Mouse (Mus musculus) midbrain, embryonic 13.5 days (tissue): ENCODE measurements around the gene Zfp36l1. TPM values are rescaled to one million over a fixed set of nuclear protein-coding genes. Genes with fewer than 3 reads are reported as not detected.

Experiments used
- ATAC-seq: fragments of 200-750 bp; cut with Nextera tagmentation; 2 replicates; pipeline ENCODE4 v1.8.0; 2017; ENCODE audit warnings: mild to moderate bottlenecking, moderate TSS enrichment, moderate library complexity
- H3K27ac ChIP-seq: fragments of 300-500 bp; sonication (generic); 2 replicates; pipeline ENCODE4 v1.5.1; 2015; ENCODE audit warnings: inconsistent platforms, mild to moderate bottlenecking, moderate library complexity
- H3K27me3 ChIP-seq: fragments of 300-500 bp; sonication (generic); 2 replicates; pipeline ENCODE4 v1.6.1; 2015; ENCODE audit warnings: mild to moderate bottlenecking, inconsistent platforms
- H3K36me3 ChIP-seq: fragments of 300-500 bp; sonication (generic); 2 replicates; pipeline ENCODE4 v1.6.1; 2015; ENCODE audit warnings: mild to moderate bottlenecking, inconsistent platforms
- H3K4me1 ChIP-seq: fragments of 300-500 bp; sonication (generic); replicated peaks from 2 replicates; pipeline ENCODE4 v1.6.1; 2015; ENCODE audit warnings: inconsistent platforms
- H3K4me2 ChIP-seq: fragments of 300-500 bp; sonication (generic); replicated peaks from 2 replicates; pipeline ENCODE4 v1.6.1; 2015; ENCODE audit warnings: moderate library complexity, mild to moderate bottlenecking, inconsistent platforms
- H3K4me3 ChIP-seq: fragments of 300-500 bp; sonication (generic); replicated peaks from 2 replicates; pipeline ENCODE4 v1.5.1; 2015; ENCODE audit warnings: mild to moderate bottlenecking, inconsistent platforms
- H3K9ac ChIP-seq: fragments of 300-500 bp; sonication (generic); replicated peaks from 2 replicates; pipeline ENCODE4 v1.6.1; 2015; ENCODE audit warnings: mild to moderate bottlenecking, inconsistent platforms
- H3K9me3 ChIP-seq: fragments of 300-500 bp; sonication (generic); 2 replicates; pipeline ENCODE4 v1.6.1; 2016; ENCODE audit warnings: mild to moderate bottlenecking, inconsistent platforms
- WGBS: fragments of 180-500 bp; shearing (Covaris S2); methylation state at CpG from one replicate; pipeline ENCODE4 v1.1.7; 2015; 5-methylcytosine and 5-hydroxymethylcytosine counted together
- polyA plus RNA-seq: library from polyadenylated mRNA; unstranded; fragments of >200 nt; fragmentation: Nextera tagmentation; extraction: Ambion mirVana; gene quantifications from 2 replicates; pipeline ENCODE4 v1.2.1, GENCODE M21; 2015

Gene Zfp36l1
- polyA plus RNA-seq, 1 experiment from 2014 or later, result 60.1 TPM

- Histone ChIP-seq H3K9me3 (no peaks in the 10 kb centered on the region), H3K4me3 (no peak overlapping the region), H3K4me1 (peaks cover 37% of the 10 kb centered on the region), H3K27ac (no peak overlapping the region), H3K27me3 (no peaks in the 10 kb centered on the region), H3K36me3 (peaks cover 11% of the 10 kb centered on the region; the same call in 1 of the 2 replicates), H3K4me2 (no peak overlapping the region), H3K9ac (no peak overlapping the region)
- WGBS, result 91% methylated on average over 5 of the region's 5 CpGs
- no peak for ATAC-seq
Measured at GRCm38 (mm10) chr12:80127191-80127762, 14.5 kb upstream of the Zfp36l1 start.

GRCm38 (mm10) chr12:80125316-80125715, 12.5 kb upstream of the Zfp36l1 start:
- H3K9ac ChIP-seq, result no peak overlapping the region
- peaks cover 19% of the 10 kb centered on the region for H3K4me1 ChIP-seq
- no peak overlapping the region for H3K4me3 ChIP-seq
- H3K36me3 ChIP-seq, result peaks cover 14% of the 10 kb centered on the region
- 90% methylated on average over 5 of the region's 5 CpGs for WGBS
- H3K4me2 ChIP-seq, result no peak overlapping the region
- H3K27ac ChIP-seq, result no peak overlapping the region
- no peak for ATAC-seq
- H3K27me3 ChIP-seq, result no peaks in the 10 kb centered on the region
- no peaks in the 10 kb centered on the region; the same call in 1 of the 2 replicates for H3K9me3 ChIP-seq

DNA sequence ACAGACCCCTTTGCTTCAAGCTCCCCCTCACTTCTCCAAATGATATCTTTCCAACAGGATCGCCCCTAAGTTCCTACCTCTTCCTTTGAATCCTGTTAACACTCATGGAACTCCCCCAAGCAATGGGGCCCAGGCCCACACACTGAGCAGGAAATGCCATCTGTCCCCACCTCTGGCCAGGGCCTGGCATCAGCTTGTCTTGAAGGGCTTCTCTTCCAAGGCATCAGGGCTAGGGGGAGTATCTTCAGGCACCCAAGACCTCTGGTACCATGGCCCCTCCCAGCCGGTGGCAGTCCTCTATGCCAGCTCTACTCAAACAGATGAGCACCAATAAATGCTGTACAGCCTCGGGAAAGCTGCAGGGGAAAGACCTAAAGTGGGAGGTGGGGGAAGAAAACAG, 11.9 kb upstream of the Zfp36l1 start:
- peaks cover 15% of the 10 kb centered on the region for H3K36me3 ChIP-seq
- H3K9me3 ChIP-seq, result no peaks in the 10 kb centered on the region; the same call in 1 of the 2 replicates
- no peak for ATAC-seq
- no peak overlapping the region for H3K4me2 ChIP-seq
- peaks cover 13% of the 10 kb centered on the region for H3K4me1 ChIP-seq
- H3K27ac ChIP-seq, result no peak overlapping the region
- H3K4me3 ChIP-seq, result no peak overlapping the region
- no peak overlapping the region for H3K9ac ChIP-seq
- H3K27me3 ChIP-seq, result no peaks in the 10 kb centered on the region
- 80% methylated on average over 3 of the region's 3 CpGs for WGBS

GRCm38 (mm10) chr12:80124211-80124610, 11.4 kb upstream of the Zfp36l1 start:
- H3K27ac ChIP-seq, result no peak overlapping the region
- peaks cover 15% of the 10 kb centered on the region for H3K36me3 ChIP-seq
- WGBS, result 85% methylated on average over 3 of the region's 3 CpGs
- no peak overlapping the region for H3K4me2 ChIP-seq
- H3K9me3 ChIP-seq, result no peaks in the 10 kb centered on the region; the same call in 1 of the 2 replicates
- H3K9ac ChIP-seq, result no peak overlapping the region
- H3K27me3 ChIP-seq, result no peaks in the 10 kb centered on the region
- peaks cover 11% of the 10 kb centered on the region for H3K4me1 ChIP-seq
- ATAC-seq, result no peak
- no peak overlapping the region for H3K4me3 ChIP-seq

GRCm38 (mm10) chr12:80123227-80123803, 10.5 kb upstream of the Zfp36l1 start:
- peaks cover 11% of the 10 kb centered on the region for H3K4me1 ChIP-seq
- no peaks in the 10 kb centered on the region; the same call in 1 of the 2 replicates for H3K9me3 ChIP-seq
- no peak overlapping the region for H3K4me3 ChIP-seq
- peak; percentile 40; the same call in 1 of the 2 replicates for ATAC-seq
- H3K36me3 ChIP-seq, result peaks cover 15% of the 10 kb centered on the region
- 0 out of 2 replicates have a peak overlapping the region, but pooled peaks have one; percentile 33 for H3K9ac ChIP-seq
- no peak overlapping the region for H3K4me2 ChIP-seq
- peak overlapping the region; percentile 31; the same call in 1 of the 2 replicates for H3K27ac ChIP-seq
- WGBS, result 67% methylated on average over 4 of the region's 4 CpGs
- no peaks in the 10 kb centered on the region for H3K27me3 ChIP-seq

DNA sequence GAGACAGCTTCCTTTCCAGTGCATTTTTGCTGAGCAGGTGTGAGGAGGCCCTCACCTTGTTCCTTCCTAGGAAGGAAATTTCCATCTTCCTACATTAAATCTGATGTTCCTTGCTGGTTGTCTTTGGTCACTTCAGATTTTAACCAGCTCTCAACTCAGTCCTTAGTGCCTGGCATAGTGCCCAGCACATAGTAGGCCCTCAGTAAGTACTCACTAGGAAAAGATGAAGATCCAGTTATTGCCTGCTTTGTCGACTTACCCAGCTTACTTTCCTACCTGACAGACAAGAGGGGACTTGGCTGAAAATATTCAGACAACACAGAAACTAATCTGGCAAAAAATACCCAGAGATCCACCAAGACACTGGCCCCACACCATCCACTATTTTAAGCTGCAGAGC, 8.6 kb upstream of the Zfp36l1 start:
- Histone ChIP-seq H3K4me3 (no peak overlapping the region), H3K27ac (no peak overlapping the region), H3K9ac (no peak overlapping the region), H3K4me1 (peaks cover 17% of the 10 kb centered on the region), H3K36me3 (peaks cover 15% of the 10 kb centered on the region), H3K9me3 (no peaks in the 10 kb centered on the region; the same call in 1 of the 2 replicates), H3K4me2 (no peak overlapping the region), H3K27me3 (no peaks in the 10 kb centered on the region)
- ATAC-seq, result no peak
- WGBS, result 89% methylated on average over 1 of the region's 1 CpGs

DNA sequence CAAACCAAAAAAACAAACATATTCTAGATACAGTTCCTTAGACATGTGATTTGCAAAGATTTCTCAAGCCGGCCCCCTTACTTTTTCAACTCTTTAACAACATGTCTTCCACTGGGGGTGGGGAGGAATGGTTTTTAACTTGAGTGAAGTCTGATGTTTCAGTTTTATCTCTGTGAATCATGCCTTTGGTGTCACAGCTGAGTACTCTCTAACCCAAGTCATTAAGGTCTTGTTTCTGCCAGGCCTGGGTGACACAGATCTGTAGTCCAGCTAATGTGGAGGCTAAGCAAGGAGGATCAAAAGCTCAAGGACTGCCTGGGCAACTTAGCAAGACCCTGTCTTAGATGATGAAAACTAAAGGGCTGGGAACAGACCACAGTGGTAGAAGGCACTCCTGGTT, 5.8 kb upstream of the Zfp36l1 start:
- peaks cover 34% of the 10 kb centered on the region for H3K4me1 ChIP-seq
- no peak overlapping the region for H3K9ac ChIP-seq
- no peak overlapping the region for H3K4me3 ChIP-seq
- no peak for ATAC-seq
- H3K4me2 ChIP-seq, result no peak overlapping the region
- peaks cover 4% of the 10 kb centered on the region for H3K36me3 ChIP-seq
- H3K27me3 ChIP-seq, result peaks cover 5% of the 10 kb centered on the region
- H3K27ac ChIP-seq, result no peak overlapping the region
- 83% methylated on average over 1 of the region's 1 CpGs for WGBS
- H3K9me3 ChIP-seq, result no peaks in the 10 kb centered on the region; the same call in 1 of the 2 replicates

GRCm38 (mm10) chr12:80116206-80117112, 3.6 kb upstream of the Zfp36l1 start:
- peak overlapping the region; percentile 94 for H3K4me2 ChIP-seq
- H3K27me3 ChIP-seq, result peaks cover 25% of the 10 kb centered on the region
- H3K9me3 ChIP-seq, result no peaks in the 10 kb centered on the region; the same call in 1 of the 2 replicates
- no peak for ATAC-seq
- H3K9ac ChIP-seq, result peak overlapping the region; percentile 80
- 26% methylated on average over 18 of the region's 18 CpGs for WGBS
- peaks cover 4% of the 10 kb centered on the region for H3K36me3 ChIP-seq
- peaks cover 42% of the 10 kb centered on the region for H3K4me1 ChIP-seq
- peak overlapping the region; percentile 70 for H3K4me3 ChIP-seq
- peak overlapping the region; percentile 92; the same call in 1 of the 2 replicates for H3K27ac ChIP-seq

- peak overlapping the region; percentile 94 for H3K4me2 ChIP-seq
- peak overlapping the region; percentile 70 for H3K4me3 ChIP-seq
- no peaks in the 10 kb centered on the region; the same call in 1 of the 2 replicates for H3K9me3 ChIP-seq
- WGBS, result 1% methylated on average over 30 of the region's 30 CpGs
- H3K36me3 ChIP-seq, result peaks cover 4% of the 10 kb centered on the region
- H3K9ac ChIP-seq, result peak overlapping the region; percentile 80
- peaks cover 48% of the 10 kb centered on the region for H3K4me1 ChIP-seq
- H3K27ac ChIP-seq, result peak overlapping the region; percentile 92
- peak; percentile 72 for ATAC-seq
- peaks cover 29% of the 10 kb centered on the region for H3K27me3 ChIP-seq
Measured at GRCm38 (mm10) chr12:80115863-80116194, 3.0 kb upstream of the Zfp36l1 start.

DNA sequence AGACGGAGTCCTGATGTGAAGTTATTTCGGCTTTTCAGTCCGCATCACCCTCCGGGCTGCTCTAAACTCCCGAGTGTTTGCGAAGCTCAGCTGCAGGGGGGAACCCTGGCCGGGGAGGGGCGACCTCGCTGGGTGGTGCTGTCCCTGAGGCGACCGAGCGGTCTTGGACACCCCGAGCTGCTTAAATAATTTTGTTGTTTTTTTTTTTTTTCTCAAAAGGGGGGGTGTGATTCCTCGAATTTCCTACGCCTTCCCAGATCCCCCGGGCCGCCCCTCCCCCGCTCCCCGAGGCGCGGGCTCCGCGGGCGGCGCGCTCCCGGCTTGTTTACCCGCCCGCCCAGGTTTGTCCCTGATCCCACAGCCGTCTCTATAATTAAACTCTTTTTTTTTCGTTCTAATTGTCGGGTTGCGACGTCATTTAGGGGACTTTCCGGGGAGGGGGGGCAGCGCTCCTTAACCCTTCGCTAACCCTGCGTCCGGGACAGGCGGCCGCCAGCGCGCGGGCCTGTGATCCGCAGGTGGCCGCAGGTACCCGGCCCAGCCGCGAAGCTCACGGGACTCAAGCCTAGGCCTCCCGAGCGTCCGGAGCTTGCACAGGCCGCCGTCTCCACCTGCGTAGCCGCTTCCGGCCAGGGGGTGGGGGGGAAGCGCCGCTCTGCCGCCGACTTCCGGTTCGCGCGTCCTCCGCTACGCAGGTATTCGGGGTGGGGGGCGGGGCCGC, 2.5 kb upstream of the Zfp36l1 start:
- H3K9me3 ChIP-seq, result no peaks in the 10 kb centered on the region; the same call in 1 of the 2 replicates
- peaks cover 53% of the 10 kb centered on the region for H3K4me1 ChIP-seq
- H3K4me2 ChIP-seq, result peak overlapping the region; percentile 94
- peaks cover 29% of the 10 kb centered on the region for H3K27me3 ChIP-seq
- WGBS, result under 1% methylated on average over 62 of the region's 71 CpGs
- peak overlapping the region; percentile 80 for H3K9ac ChIP-seq
- ATAC-seq, result peak; percentile 85
- peak overlapping the region; percentile 92 for H3K27ac ChIP-seq
- H3K4me3 ChIP-seq, result peak overlapping the region; percentile 70
- H3K36me3 ChIP-seq, result peaks cover under 1% of the 10 kb centered on the region; the same call in 1 of the 2 replicates

GRCm38 (mm10) chr12:80114892-80115141, 2.0 kb upstream of the Zfp36l1 start:
- WGBS, result under 1% methylated on average over 8 of the region's 8 CpGs
- H3K36me3 ChIP-seq, result no peaks in the 10 kb centered on the region
- peak overlapping the region; percentile 70 for H3K4me3 ChIP-seq
- H3K9ac ChIP-seq, result peak overlapping the region; percentile 80
- no peaks in the 10 kb centered on the region for H3K9me3 ChIP-seq
- H3K27ac ChIP-seq, result peak overlapping the region; percentile 92
- peaks cover 57% of the 10 kb centered on the region for H3K4me1 ChIP-seq
- peaks cover 29% of the 10 kb centered on the region for H3K27me3 ChIP-seq
- H3K4me2 ChIP-seq, result peak overlapping the region; percentile 94
- ATAC-seq, result no peak
